Mouse (Mus musculus): ENCODE measurements around the gene Inca1.

The Inca1 gene

GRCm38 (mm10) chr11:70652029-70652883, 47.7 kb downstream of the Inca1 start:
- DNase-seq = peak in 1 of 2 experiments; percentile 41

- peak in 1 of 2 experiments; percentile 40 for DNase-seq
Measured at GRCm38 (mm10) chr11:70651391-70651790, 48.6 kb downstream of the Inca1 start.

- peak in 1 of 2 experiments; percentile 35 for DNase-seq
Measured at GRCm38 (mm10) chr11:70650322-70651175, 49.4 kb downstream of the Inca1 start.

GRCm38 (mm10) chr11:70649185-70649734, 50.7 kb downstream of the Inca1 start:
- no peak for DNase-seq

GRCm38 (mm10) chr11:70648512-70648911, 51.4 kb downstream of the Inca1 start:
- DNase-seq = no peak

GRCm38 (mm10) chr11:70647716-70648420, 52.1 kb downstream of the Inca1 start:
- peak; percentile 37 to 72 for DNase-seq

- peak; percentile 99 for DNase-seq
Measured at GRCm38 (mm10) chr11:70646691-70647650, 53.0 kb downstream of the Inca1 start, which contains the start of the genes Rnf167 and Slc25a11. Gene Rnf167, plus strand, starts transcription at chr11:70647235. Gene Slc25a11, minus strand, starts transcription at chr11:70647479.

- peak; percentile 66 to 79 for DNase-seq
Measured at GRCm38 (mm10) chr11:70646259-70646555, 53.7 kb downstream of the Inca1 start.

GRCm38 (mm10) chr11:70645461-70646258, 54.3 kb downstream of the Inca1 start:
- no peak for DNase-seq

GRCm38 (mm10) chr11:70644564-70645103, 55.3 kb downstream of the Inca1 start:
- peak in 1 of 2 experiments; percentile 39 for DNase-seq

- no peak for DNase-seq
Measured at GRCm38 (mm10) chr11:70643051-70643450, 56.9 kb downstream of the Inca1 start.

GRCm38 (mm10) chr11:70641241-70641640, 58.7 kb downstream of the Inca1 start:
- no peak for DNase-seq

- DNase-seq = no peak
Measured at GRCm38 (mm10) chr11:70639976-70640375, 60.0 kb downstream of the Inca1 start.

GRCm38 (mm10) chr11:70638714-70639278, 61.2 kb downstream of the Inca1 start, which contains the start of gene Gp1ba:
Gene Gp1ba, plus strand, starts transcription at chr11:70639122.
- DNase-seq = no peak

Data from kidney, postnatal 25 days (tissue).